In the genomic region with DNA sequence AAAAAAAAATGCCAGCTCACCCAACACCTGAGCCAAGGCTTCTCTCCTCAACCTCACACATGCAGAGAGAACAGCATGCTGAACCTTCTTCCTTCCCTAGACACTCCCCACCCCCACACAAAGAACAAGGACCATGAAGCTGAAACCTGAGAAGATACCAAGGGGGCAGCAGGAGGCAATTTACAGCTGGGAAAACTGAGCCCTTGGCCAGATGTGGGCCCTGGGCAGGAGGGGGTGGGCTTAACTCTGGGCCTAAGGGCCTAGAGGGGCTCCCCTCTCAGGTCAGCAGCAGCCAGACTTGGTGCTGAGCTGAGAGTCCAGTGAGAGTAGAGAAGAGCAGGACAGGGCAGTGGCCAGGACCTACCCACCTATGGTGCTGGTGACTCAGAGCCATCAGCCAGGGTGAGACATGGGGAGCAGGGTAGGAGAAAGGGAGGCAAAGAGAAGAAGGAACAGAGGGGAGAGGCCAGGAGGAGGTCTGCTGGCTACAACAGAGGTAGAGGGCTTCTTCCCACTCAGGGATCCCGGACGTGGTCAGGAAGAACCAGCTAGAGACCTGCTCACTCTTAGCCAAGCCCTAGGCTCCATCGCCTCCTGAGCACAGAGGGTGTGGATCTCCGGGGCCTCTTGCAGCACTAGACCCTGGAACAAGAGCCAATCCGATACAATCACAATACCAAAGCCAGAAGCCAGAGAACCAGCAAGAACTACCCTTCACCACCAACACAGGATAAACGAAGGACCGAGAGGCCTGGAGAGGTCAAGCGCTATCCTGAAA, we compare ENCODE assay signal across 10 mouse cellular contexts. TPM values are rescaled to one million over a fixed set of nuclear protein-coding genes. Genes with fewer than 3 reads are reported as not detected.
DNase-seq lines count a peak whose midpoint lies in the region; ATAC-seq lines count a peak whose summit lies in the region.
"Had no signal": no experiment of that assay in that cellular context is flagged by ENCODE, and none has a peak within 500 bp of the region (broad histone marks: within the 10 kb centered on the region; RNA-seq: fewer than 3 reads in every experiment).

No protein-coding gene starts in this region.

- no peaks in the 10 kb centered on the region for H3K27me3 ChIP-seq in kidney, embryonic 15.5 days
- H3K27me3 ChIP-seq in embryonic facial prominence, embryonic 13.5 days = no peaks in the 10 kb centered on the region
- H3K27me3 ChIP-seq in limb, embryonic 15.5 days = no peaks in the 10 kb centered on the region

- peak; percentile 34 for ATAC-seq in kidney, embryonic 15.5 days (replicated peaks; ENCODE audit: low FRiP score)
- no peak for ATAC-seq in embryonic facial prominence, embryonic 13.5 days (ENCODE audit: insufficient number of reproducible peaks, insufficient read depth, low FRiP score, low TSS enrichment, low read depth)
- no peak for ATAC-seq in limb, embryonic 15.5 days (ENCODE audit: insufficient number of reproducible peaks, low FRiP score, low TSS enrichment, low read depth)
- no peak for ATAC-seq in granulocyte monocyte progenitor cell, adult 5-6 weeks (replicated peaks; ENCODE audit: poor library complexity, severe bottlenecking)

- H3K9ac ChIP-seq in kidney, embryonic 15.5 days = no peak overlapping the region
- H3K9ac ChIP-seq in embryonic facial prominence, embryonic 13.5 days = 0 out of 2 replicates have a peak overlapping the region, but pooled peaks have one; percentile 32
- no peak overlapping the region for H3K9ac ChIP-seq in limb, embryonic 15.5 days

- peak; percentile 53 for DNase-seq in cerebellum, adult 9-10 months
- no peak for DNase-seq in cerebellum, postnatal 14 days
- DNase-seq in kidney, postnatal 14 days = no peak
- no peak for DNase-seq in right cerebral cortex, postnatal 25 days
- DNase-seq: B cell, adult 2 months; midbrain, embryonic 14.5 days had no signal

- 59% methylated on average over 8 of the region's 8 CpGs for WGBS in kidney, embryonic 15.5 days
- 65% methylated on average over 8 of the region's 8 CpGs for WGBS in embryonic facial prominence, embryonic 13.5 days
- 63% methylated on average over 8 of the region's 8 CpGs for WGBS in limb, embryonic 15.5 days

- H3K27ac ChIP-seq in kidney, embryonic 15.5 days = peak overlapping the region; percentile 69
- H3K27ac ChIP-seq in embryonic facial prominence, embryonic 13.5 days = peak overlapping the region; percentile 86
- H3K27ac ChIP-seq in limb, embryonic 15.5 days = peak overlapping the region; percentile 89

- peaks cover 65% of the 10 kb centered on the region for H3K4me1 ChIP-seq in kidney, embryonic 15.5 days
- H3K4me1 ChIP-seq in embryonic facial prominence, embryonic 13.5 days = peaks cover 85% of the 10 kb centered on the region
- peaks cover 75% of the 10 kb centered on the region for H3K4me1 ChIP-seq in limb, embryonic 15.5 days

- no peak overlapping the region for H3K4me3 ChIP-seq in kidney, embryonic 15.5 days (replicated peaks)
- no peak overlapping the region for H3K4me3 ChIP-seq in embryonic facial prominence, embryonic 13.5 days
- H3K4me3 ChIP-seq in limb, embryonic 15.5 days = no peak overlapping the region

- H3K4me2 ChIP-seq in kidney, embryonic 15.5 days = no peak overlapping the region
- H3K4me2 ChIP-seq in embryonic facial prominence, embryonic 13.5 days = no peak overlapping the region
- H3K4me2 ChIP-seq in limb, embryonic 15.5 days = no peak overlapping the region; the same call in 1 of the 2 replicates

- H3K9me3 ChIP-seq in kidney, embryonic 15.5 days (replicated peaks) = no peaks in the 10 kb centered on the region
- H3K9me3 ChIP-seq in embryonic facial prominence, embryonic 13.5 days = no peaks in the 10 kb centered on the region
- H3K9me3 ChIP-seq in limb, embryonic 15.5 days = no peaks in the 10 kb centered on the region

- no peaks in the 10 kb centered on the region for H3K36me3 ChIP-seq in kidney, embryonic 15.5 days
- H3K36me3 ChIP-seq in embryonic facial prominence, embryonic 13.5 days = no peaks in the 10 kb centered on the region
- no peaks in the 10 kb centered on the region for H3K36me3 ChIP-seq in limb, embryonic 15.5 days

RNA-seq across cellular contexts. Expression of a gene that starts 54.5 kb away (rescaled TPM):
- 115 and 121 TPM in 2 replicates for polyA plus RNA-seq in kidney, embryonic 15.5 days (2015; fragmentation: Nextera tagmentation; extraction: Ambion mirVana)
- 115 and 116 TPM in 2 replicates for polyA plus RNA-seq in embryonic facial prominence, embryonic 13.5 days (2015; fragmentation: Nextera tagmentation; extraction: Ambion mirVana)
- polyA plus RNA-seq in limb, embryonic 15.5 days (2015; fragmentation: Nextera tagmentation; extraction: Ambion mirVana) = 140 and 141 TPM in 2 replicates
- total RNA-seq in granulocyte monocyte progenitor cell, adult 5-6 weeks (2014; fragmentation: Nextera tagmentation) = 2.2 TPM in 1 of 2 replicates, not detected in the other
- 0.62 and 3.4 TPM in 2 replicates for total RNA-seq in granulocyte monocyte progenitor cell, adult 5-6 weeks (2017)
